Mouse (Mus musculus) C2C12 (cell line): ENCODE data around the gene Angptl6. TPM values are rescaled to one million over a fixed set of nuclear protein-coding genes. Genes with fewer than 3 reads are reported as not detected.
A peak's percentile ranks its signal among the peaks of the same experiment; 100 is the strongest.

Experiments
- H3K27me3 ChIP-seq: one replicate; pipeline ENCODE4 v1.6.1; 2011; ENCODE audit not compliant: control insufficient read depth, insufficient read depth, insufficient read length
- H3K36me3 ChIP-seq: one replicate; pipeline ENCODE4 v1.6.1; 2011; ENCODE audit not compliant: control insufficient read depth, insufficient read depth
- H3K4me3 ChIP-seq: one replicate; pipeline ENCODE4 v1.5.1; 2011; ENCODE audit warnings: mild to moderate bottlenecking, control low read depth; ENCODE audit not compliant: poor library complexity, insufficient read depth, severe bottlenecking
- H3K79me2 ChIP-seq: one replicate; pipeline ENCODE4 v1.6.1; 2011; ENCODE audit not compliant: control insufficient read depth, insufficient read depth
- H3K79me3 ChIP-seq: one replicate; pipeline ENCODE4 v1.6.1; 2011; ENCODE audit warnings: low read depth, control low read depth
- H3ac ChIP-seq: one replicate; pipeline ENCODE3; 2011; ENCODE audit warnings: low read depth; ENCODE audit not compliant: control insufficient read depth, insufficient read length
- CEBPB ChIP-seq: IDR thresholded peaks from one replicate; pipeline ENCODE4 v1.6.1; 2011; ENCODE audit warnings: low read depth, mild to moderate bottlenecking, control low read depth, moderate library complexity
- CTCF ChIP-seq: IDR thresholded peaks from one replicate; pipeline ENCODE4 v1.5.1; 2011; ENCODE audit not compliant: control insufficient read depth, insufficient read depth, insufficient read length
- FOSL1 ChIP-seq: IDR thresholded peaks from one replicate; pipeline ENCODE4 v1.8.0; 2011; ENCODE audit warnings: mild to moderate bottlenecking, low read length; ENCODE audit not compliant: poor library complexity, insufficient read depth, severe bottlenecking
- MAX ChIP-seq: IDR thresholded peaks from one replicate; pipeline ENCODE4 v1.6.1; 2011; ENCODE audit warnings: mild to moderate bottlenecking, control low read depth
- MYOD1 ChIP-seq: IDR thresholded peaks from one replicate; pipeline ENCODE4 v1.6.1; 2011; ENCODE audit warnings: low read depth; ENCODE audit not compliant: control insufficient read depth, insufficient read length
- MYOG ChIP-seq: IDR thresholded peaks from one replicate; pipeline ENCODE4 v1.6.1; 2011; ENCODE audit not compliant: control insufficient read depth, insufficient read length; ENCODE audit errors: extremely low read depth
- USF1 ChIP-seq: IDR thresholded peaks from one replicate; pipeline ENCODE4 v1.6.1; 2011; ENCODE audit warnings: low read depth, mild to moderate bottlenecking, control low read depth, moderate library complexity
- polyA plus RNA-seq: library from polyadenylated mRNA; unstranded; fragments of >200 nt; fragmentation: generic; extraction: Trizol; gene quantifications from one replicate; pipeline ENCODE4 v1.2.1, GENCODE M21; 2012; ENCODE audit warnings: missing spikeins

The Angptl6 gene
- polyA plus RNA-seq, 1 experiment: 0.92 TPM

- no peak overlapping the region for H3K4me3 ChIP-seq
- H3ac ChIP-seq: no peak overlapping the region
- H3K79me3 ChIP-seq: peaks cover 16% of the 10 kb centered on the region
- H3K36me3 ChIP-seq: peaks cover 27% of the 10 kb centered on the region
- peak; percentile 11 for TF ChIP-seq CTCF
- no peak for TF ChIP-seq FOSL1
- no peak for TF ChIP-seq USF1
- no peaks in the 10 kb centered on the region for H3K27me3 ChIP-seq
- H3K79me2 ChIP-seq: peaks cover 18% of the 10 kb centered on the region
These were observed 22.1 kb upstream of the Angptl6 start for GRCm38 (mm10) chr9:20901466-20902173.

- peak within 1 kb of the TSS; percentile 62 for H3ac ChIP-seq
- TF ChIP-seq USF1: no peak
- peak; percentile 61 for TF ChIP-seq MAX
- TF ChIP-seq CTCF: peak; percentile 96
These were observed 19.1 kb upstream of the Angptl6 start, which contains the start of gene Eif3g for GRCm38 (mm10) chr9:20898511-20899073. Gene Eif3g, minus strand, starts transcription at chr9:20898623.

GRCm38 (mm10) chr9:20897736-20898510 is 18.4 kb upstream of the Angptl6 start:
- Histone ChIP-seq H3K27me3 (no peaks in the 10 kb centered on the region), H3ac (peak overlapping the region; percentile 62), H3K79me2 (peaks cover 30% of the 10 kb centered on the region), H3K79me3 (peaks cover 26% of the 10 kb centered on the region), H3K36me3 (peaks cover 39% of the 10 kb centered on the region), H3K4me3 (peak overlapping the region; percentile 74)
- TF ChIP-seq MYOG: no peak
- no peak for TF ChIP-seq USF1
- no peak for TF ChIP-seq CEBPB
- no peak for TF ChIP-seq CTCF
- TF ChIP-seq MAX: no peak
- TF ChIP-seq FOSL1: no peak
- no peak for TF ChIP-seq MYOD1

More at GRCm38 (mm10) chr9:20898511-20899073, 19.1 kb upstream of the Angptl6 start, which contains the start of gene Eif3g:
- peaks cover 35% of the 10 kb centered on the region for H3K36me3 ChIP-seq
- peaks cover 30% of the 10 kb centered on the region for H3K79me2 ChIP-seq
- H3K4me3 ChIP-seq: peak within 1 kb of the TSS; percentile 74
- no peaks in the 10 kb centered on the region for H3K27me3 ChIP-seq
- peaks cover 26% of the 10 kb centered on the region for H3K79me3 ChIP-seq

- no peaks in the 10 kb centered on the region for H3K27me3 ChIP-seq
- H3ac ChIP-seq: no peak overlapping the region
- H3K4me3 ChIP-seq: no peak overlapping the region
- peaks cover 41% of the 10 kb centered on the region for H3K79me2 ChIP-seq
- peaks cover 64% of the 10 kb centered on the region for H3K36me3 ChIP-seq
- peaks cover 29% of the 10 kb centered on the region for H3K79me3 ChIP-seq
- TF ChIP-seq MYOD1 (no peak), USF1 (no peak), FOSL1 (no peak), MAX (no peak), MYOG (no peak), CEBPB (no peak), CTCF (no peak)
These were observed 15.9 kb upstream of the Angptl6 start for GRCm38 (mm10) chr9:20895382-20895781.

DNA sequence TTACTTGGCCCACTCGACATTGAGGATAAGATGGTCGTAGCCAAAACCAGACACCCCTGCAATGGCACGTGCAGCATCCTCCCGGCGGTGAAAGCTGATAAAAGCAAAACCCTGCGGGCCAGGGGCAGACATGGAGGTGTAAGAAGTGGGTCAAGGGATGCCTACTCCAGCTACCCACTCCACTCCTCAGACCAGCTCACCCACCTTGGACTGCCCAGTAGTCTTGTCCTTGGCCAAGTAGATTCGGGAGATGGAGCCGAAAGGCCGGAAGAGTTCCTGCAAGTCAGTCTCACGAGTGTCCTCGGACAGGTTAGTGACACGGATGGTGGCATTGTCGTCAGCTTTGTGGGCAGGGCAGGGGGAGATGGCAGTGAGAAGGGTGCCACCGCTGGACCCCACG is 15.1 kb upstream of the Angptl6 start:
- TF ChIP-seq FOSL1 (no peak), MYOD1 (no peak), USF1 (no peak), MYOG (no peak), MAX (no peak), CTCF (no peak), CEBPB (no peak)
- H3K79me2 ChIP-seq: peaks cover 49% of the 10 kb centered on the region
- peaks cover 36% of the 10 kb centered on the region for H3K79me3 ChIP-seq
- no peak overlapping the region for H3K4me3 ChIP-seq
- H3K27me3 ChIP-seq: no peaks in the 10 kb centered on the region
- peaks cover 72% of the 10 kb centered on the region for H3K36me3 ChIP-seq
- no peak overlapping the region for H3ac ChIP-seq
